Mouse (Mus musculus) cerebellum, adult 2 months (tissue): ENCODE results near the gene Fryl.

Source experiments
- CTCF ChIP-seq: fragments of 200-500 bp; IDR thresholded peaks from 2 replicates; pipeline ENCODE4 v1.5.1; 2011; ENCODE audit warnings: low read depth, mild to moderate bottlenecking, control low read depth, low read length, moderate library complexity, borderline replicate concordance; ENCODE audit not compliant: insufficient read depth
- POLR2A ChIP-seq: fragments of 200-500 bp; IDR thresholded peaks from 2 replicates; pipeline ENCODE4 v1.6.1; 2011; ENCODE audit warnings: low read length, control low read depth, borderline replicate concordance; ENCODE audit not compliant: insufficient read depth

GRCm38 (mm10) chr5:73241966-73242365 lies 14.5 kb downstream of the Fryl start:
- no peak for TF ChIP-seq CTCF
- TF ChIP-seq POLR2A: no peak
